Mouse (Mus musculus) embryonic facial prominence, embryonic 10.5 days (tissue): ENCODE data around the gene Pxt1. TPM values are rescaled to one million over a fixed set of nuclear protein-coding genes. Genes with fewer than 3 reads are reported as not detected.

Experiments used
- DNase-seq: peaks from one replicate; pipeline ENCODE4 v3.0.0-alpha.2; 2017; ENCODE audit warnings: low spot score
- H3K27ac ChIP-seq: fragments of 300-500 bp; sonication (generic); replicated peaks from 2 replicates; pipeline ENCODE4 v1.5.1; 2016; ENCODE audit warnings: mild to moderate bottlenecking
- H3K27me3 ChIP-seq: fragments of 300-500 bp; sonication (generic); replicated peaks from 2 replicates; pipeline ENCODE4 v1.6.1; 2016; ENCODE audit warnings: low read depth, mild to moderate bottlenecking; ENCODE audit not compliant: poor library complexity, severe bottlenecking
- H3K36me3 ChIP-seq: fragments of 300-500 bp; sonication (generic); replicated peaks from 2 replicates; pipeline ENCODE4 v1.6.1; 2016; ENCODE audit warnings: mild to moderate bottlenecking, moderate library complexity
- H3K4me1 ChIP-seq: fragments of 300-500 bp; sonication (generic); 2 replicates; pipeline ENCODE4 v1.6.1; 2016
- H3K4me3 ChIP-seq: fragments of 300-500 bp; sonication (generic); 2 replicates; pipeline ENCODE4 v1.5.1; 2016; ENCODE audit warnings: mild to moderate bottlenecking, moderate library complexity
- H3K9me3 ChIP-seq: fragments of 300-500 bp; sonication (generic); 2 replicates; pipeline ENCODE4 v1.6.1; 2016; ENCODE audit warnings: mild to moderate bottlenecking
- WGBS: fragments of 180-500 bp; shearing (Covaris S2); methylation state at CpG from one replicate; pipeline ENCODE4 v1.1.7; 2016; 5-methylcytosine and 5-hydroxymethylcytosine counted together
- polyA plus RNA-seq: library from polyadenylated mRNA; unstranded; fragments of >200 nt; fragmentation: Nextera tagmentation; extraction: Ambion mirVana; gene quantifications from 2 replicates; pipeline ENCODE4 v1.2.1, GENCODE M21; 2016

The Pxt1 gene
- polyA plus RNA-seq, 1 experiment from 2014 or later = 0.20 TPM

GRCm38 (mm10) chr17:28901559-28901958, 42.1 kb downstream of the Pxt1 start:
- WGBS = 75% methylated on average over 4 of the region's 4 CpGs
- DNase-seq = no peak
- Histone ChIP-seq H3K27ac (no peak overlapping the region), H3K36me3 (no peaks in the 10 kb centered on the region), H3K27me3 (peaks cover 16% of the 10 kb centered on the region), H3K4me3 (no peak overlapping the region), H3K9me3 (no peaks in the 10 kb centered on the region), H3K4me1 (peaks cover 38% of the 10 kb centered on the region)

- Histone ChIP-seq H3K36me3 (no peaks in the 10 kb centered on the region), H3K27me3 (no peaks in the 10 kb centered on the region), H3K4me3 (no peak overlapping the region), H3K9me3 (no peaks in the 10 kb centered on the region), H3K4me1 (peaks cover 26% of the 10 kb centered on the region), H3K27ac (no peak overlapping the region)
- DNase-seq = no peak
- WGBS = 77% methylated on average over 19 of the region's 19 CpGs
Observed at GRCm38 (mm10) chr17:28899427-28899826, 44.2 kb downstream of the Pxt1 start.

DNA sequence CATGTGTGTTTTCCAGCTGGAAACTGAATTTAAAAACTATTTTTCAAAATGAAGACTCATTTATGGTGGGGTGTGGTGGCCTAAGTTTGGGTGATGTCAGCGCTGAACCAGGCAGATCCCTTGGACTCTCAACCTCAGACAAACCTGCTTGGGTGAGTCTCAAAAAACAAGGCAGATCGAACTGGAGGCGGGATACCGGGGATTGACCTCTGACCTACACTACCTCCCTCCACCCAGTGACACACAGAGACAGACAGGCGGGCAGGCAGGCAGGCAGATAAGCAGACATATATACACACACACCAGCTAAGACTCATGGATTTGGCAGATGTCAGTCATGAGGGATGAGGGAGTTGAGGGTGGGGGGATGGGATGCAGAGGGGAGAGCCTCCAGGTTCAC, 45.4 kb downstream of the Pxt1 start:
- WGBS = 66% methylated on average over 5 of the region's 5 CpGs
- Histone ChIP-seq H3K4me3 (no peak overlapping the region), H3K9me3 (no peaks in the 10 kb centered on the region; the same call in 1 of the 2 replicates), H3K36me3 (no peaks in the 10 kb centered on the region), H3K4me1 (peaks cover 24% of the 10 kb centered on the region), H3K27ac (no peak overlapping the region), H3K27me3 (no peaks in the 10 kb centered on the region)
- no peak for DNase-seq

GRCm38 (mm10) chr17:28897817-28898216, 45.8 kb downstream of the Pxt1 start:
- peaks cover 24% of the 10 kb centered on the region for H3K4me1 ChIP-seq
- no peaks in the 10 kb centered on the region for H3K27me3 ChIP-seq
- no peak for DNase-seq
- H3K36me3 ChIP-seq = no peaks in the 10 kb centered on the region
- no peak overlapping the region for H3K27ac ChIP-seq
- no peaks in the 10 kb centered on the region; the same call in 1 of the 2 replicates for H3K9me3 ChIP-seq
- WGBS = 83% methylated on average over 5 of the region's 5 CpGs
- no peak overlapping the region for H3K4me3 ChIP-seq

DNA sequence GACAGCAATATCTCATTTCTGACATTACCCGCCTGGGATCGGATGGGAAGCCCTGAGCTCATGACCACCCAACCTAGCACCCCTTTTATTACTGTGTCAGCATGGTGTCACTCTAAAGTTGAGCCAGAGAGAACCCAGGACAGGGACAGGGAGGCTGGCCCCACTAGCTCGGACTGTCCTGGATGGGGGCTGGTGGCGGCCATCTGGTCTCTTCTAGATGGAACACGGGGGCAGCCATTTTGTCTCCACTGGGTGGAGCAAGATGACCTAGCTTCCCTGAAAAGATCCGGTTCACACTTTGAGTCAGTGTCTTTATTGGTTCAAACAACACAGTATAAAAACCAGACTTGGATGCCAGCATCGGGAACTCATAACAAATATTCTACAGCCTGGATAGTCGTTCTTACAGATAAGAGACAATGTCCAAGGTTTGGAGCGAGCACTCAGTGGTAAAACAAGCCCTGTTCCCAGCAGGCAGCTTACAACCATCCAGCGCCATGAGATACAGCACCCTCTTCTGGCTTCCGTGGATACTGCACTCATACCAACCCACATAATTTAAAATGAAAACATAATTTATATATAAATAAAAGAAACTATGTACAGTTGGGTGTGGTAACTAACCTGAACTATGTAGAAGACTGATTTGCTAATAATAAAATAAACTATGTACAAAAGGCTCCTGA, 47.4 kb downstream of the Pxt1 start:
- no peak overlapping the region for H3K27ac ChIP-seq
- WGBS = 93% methylated on average over 11 of the region's 11 CpGs
- H3K4me1 ChIP-seq = peaks cover 24% of the 10 kb centered on the region

DNA sequence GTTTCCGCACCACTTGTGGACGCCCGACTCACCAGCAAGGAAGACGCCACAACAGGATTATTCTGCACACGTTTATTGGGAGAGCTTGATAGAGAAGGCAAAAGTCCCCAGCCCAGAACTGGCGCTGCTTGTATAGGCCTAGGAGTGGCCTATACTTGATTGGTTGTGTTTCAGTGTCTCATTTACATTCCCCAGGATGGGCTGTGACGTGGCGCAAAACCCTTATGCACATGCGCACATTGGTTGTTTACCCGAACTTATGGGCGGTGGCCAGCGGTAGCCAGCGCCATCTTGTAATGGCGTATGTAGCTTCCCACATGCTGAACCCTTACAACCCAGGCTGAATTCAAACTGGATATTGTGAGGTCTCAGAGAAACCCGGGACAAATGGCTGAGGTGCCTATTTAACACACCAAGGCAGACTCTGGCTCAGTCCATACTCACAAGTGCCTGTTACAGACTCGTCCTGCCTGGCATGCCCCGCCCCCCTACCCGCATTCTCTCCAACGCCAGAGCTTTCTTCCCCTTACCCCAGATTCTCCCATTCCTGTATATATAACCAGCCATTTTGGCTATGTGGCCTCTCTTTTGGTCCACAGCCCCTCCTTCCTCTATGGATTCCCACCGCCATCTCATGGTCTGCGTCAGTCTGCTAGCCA, 48.3 kb downstream of the Pxt1 start:
- 95% methylated on average over 21 of the region's 21 CpGs for WGBS
- no peak for DNase-seq
- Histone ChIP-seq H3K27ac (no peak overlapping the region), H3K4me1 (peaks cover 24% of the 10 kb centered on the region), H3K4me3 (no peak overlapping the region), H3K27me3 (no peaks in the 10 kb centered on the region), H3K36me3 (no peaks in the 10 kb centered on the region), H3K9me3 (peaks cover 5% of the 10 kb centered on the region; the same call in 1 of the 2 replicates)

More for the DNA sequence above, 47.4 kb downstream of the Pxt1 start:
- DNase-seq = no peak
- Histone ChIP-seq H3K9me3 (peaks cover 5% of the 10 kb centered on the region; the same call in 1 of the 2 replicates), H3K4me3 (no peak overlapping the region), H3K36me3 (no peaks in the 10 kb centered on the region), H3K27me3 (no peaks in the 10 kb centered on the region)

DNA sequence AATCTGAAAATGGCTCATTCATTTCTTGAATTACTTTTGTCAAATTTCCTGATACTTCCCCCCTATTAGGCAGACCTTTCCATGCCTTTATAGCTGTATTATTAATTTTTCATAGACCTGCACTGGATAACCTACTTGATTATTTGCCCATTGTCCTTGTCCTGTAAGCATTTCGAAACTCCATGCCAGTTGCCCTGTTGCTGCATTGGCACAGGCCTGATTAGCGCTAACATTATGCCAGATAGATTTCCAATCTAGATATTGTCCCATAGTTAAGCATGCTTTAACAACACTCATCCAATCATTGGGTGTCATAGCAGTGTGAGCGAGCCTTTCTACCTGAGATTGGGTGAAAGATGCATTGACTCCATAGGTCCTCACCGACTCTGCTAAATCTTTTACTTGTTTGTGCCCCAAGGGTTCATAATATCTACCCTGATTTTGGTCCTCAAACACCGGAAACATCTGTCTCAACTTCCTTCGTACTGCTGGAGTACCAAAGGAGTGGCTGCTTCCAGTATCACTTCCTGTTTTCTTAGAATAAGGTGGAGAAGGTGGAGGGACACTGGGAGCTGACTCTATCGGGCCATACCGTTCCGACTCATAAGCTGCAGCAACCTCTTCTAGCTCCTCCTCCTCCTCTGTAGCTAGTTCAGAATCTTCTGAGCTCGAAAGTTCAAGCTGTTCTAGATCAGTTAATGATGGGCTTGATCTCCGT, 49.4 kb downstream of the Pxt1 start:
- Histone ChIP-seq H3K4me3 (no peak overlapping the region), H3K27me3 (no peaks in the 10 kb centered on the region), H3K36me3 (no peaks in the 10 kb centered on the region), H3K9me3 (peaks cover 5% of the 10 kb centered on the region; the same call in 1 of the 2 replicates), H3K27ac (no peak overlapping the region), H3K4me1 (peaks cover 18% of the 10 kb centered on the region)
- DNase-seq = no peak
- 89% methylated on average over 11 of the region's 11 CpGs for WGBS

DNA sequence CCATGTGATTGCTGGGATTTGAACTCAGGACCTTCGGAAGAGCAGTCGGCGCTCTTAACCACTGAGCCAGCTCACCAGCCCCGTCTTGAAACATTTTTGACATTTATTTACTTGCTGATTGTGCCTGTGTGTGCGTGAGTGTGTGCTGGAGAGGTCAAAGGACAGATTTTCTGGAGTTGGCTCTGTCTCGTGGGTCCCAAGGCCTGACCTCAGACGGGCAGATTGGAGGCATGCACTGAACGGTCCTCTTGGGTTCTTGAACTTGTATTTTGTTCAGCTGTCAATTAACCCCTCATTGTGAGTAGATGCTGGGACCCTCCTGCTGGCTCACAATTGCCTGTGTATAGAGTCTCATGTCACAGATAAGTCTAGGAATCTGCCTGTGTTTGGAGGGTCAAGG, 57.4 kb downstream of the Pxt1 start:
- Histone ChIP-seq H3K27ac (no peak overlapping the region), H3K27me3 (peaks cover 10% of the 10 kb centered on the region), H3K9me3 (peaks cover 11% of the 10 kb centered on the region; the same call in 1 of the 2 replicates), H3K4me1 (peaks cover 9% of the 10 kb centered on the region), H3K4me3 (no peak overlapping the region), H3K36me3 (no peaks in the 10 kb centered on the region)
- DNase-seq = no peak
- WGBS = 74% methylated on average over 8 of the region's 8 CpGs

- no peaks in the 10 kb centered on the region for H3K36me3 ChIP-seq
- peaks cover 10% of the 10 kb centered on the region for H3K4me1 ChIP-seq
- H3K27ac ChIP-seq = no peak overlapping the region
- WGBS = 89% methylated on average over 8 of the region's 8 CpGs
- DNase-seq = no peak
- peaks cover 11% of the 10 kb centered on the region; the same call in 1 of the 2 replicates for H3K9me3 ChIP-seq
- no peak overlapping the region for H3K4me3 ChIP-seq
- H3K27me3 ChIP-seq = peaks cover 20% of the 10 kb centered on the region
Observed at GRCm38 (mm10) chr17:28885231-28885630, 58.4 kb downstream of the Pxt1 start.

Other genes starting within 250 kb of the Pxt1 start
- gene AC170998.1, start 217.8 kb downstream of the Pxt1 start, polyA plus RNA-seq = 3.3 and 3.6 TPM in 2 replicates
- gene Mapk13, start 174.5 kb downstream of the Pxt1 start, polyA plus RNA-seq = 16.5 and 19.4 TPM in 2 replicates
- gene Brpf3, start 142.8 kb downstream of the Pxt1 start, polyA plus RNA-seq = 9.1 and 12.1 TPM in 2 replicates
- 0.09 TPM in 1 of 2 replicates, not detected in the other for gene Pnpla1, start 85.4 kb downstream of the Pxt1 start, polyA plus RNA-seq
- gene 4930539E08Rik, start 28.5 kb downstream of the Pxt1 start, polyA plus RNA-seq = 0.10 and 0.17 TPM in 2 replicates
- gene Kctd20, start 8.1 kb upstream of the Pxt1 start, polyA plus RNA-seq = 125 and 126 TPM in 2 replicates
- 118 and 125 TPM in 2 replicates for gene Stk38, start 64.2 kb upstream of the Pxt1 start, polyA plus RNA-seq
- gene Srsf3, start 88.8 kb upstream of the Pxt1 start, polyA plus RNA-seq = 830 and 831 TPM in 2 replicates
- 26.0 and 27.5 TPM in 2 replicates for gene Cdkn1a, start 147.1 kb upstream of the Pxt1 start, polyA plus RNA-seq
- gene Rab44, start 170.3 kb upstream of the Pxt1 start, polyA plus RNA-seq = 0.09 and 0.21 TPM in 2 replicates